Mouse (Mus musculus): ENCODE measurements around the gene Prim1. TPM values are rescaled to one million over a fixed set of nuclear protein-coding genes. Genes with fewer than 3 reads are reported as not detected.
"Not testable (repeated sequence)": the region's sequence is repeated elsewhere in the genome, so short reads cannot be mapped to it uniquely, and the experiment has no call there.

The Prim1 gene
- polyA plus RNA-seq, 1 experiment = 6.6 TPM

GRCm38 (mm10) chr10:128062221-128062989, 47.4 kb downstream of the Prim1 start:
- DNase-seq (ENCODE audit: low read depth, low spot score) = no peak
- WGBS = 85% methylated on average over 6 of the region's 6 CpGs

- WGBS = 63% methylated on average over 5 of the region's 5 CpGs
These were observed 51.1 kb downstream of the Prim1 start for GRCm38 (mm10) chr10:128066072-128066471.

GRCm38 (mm10) chr10:128069201-128069600, 54.2 kb downstream of the Prim1 start:
- no peak for DNase-seq (ENCODE audit: low read depth, low spot score)
- 89% methylated on average over 4 of the region's 4 CpGs for WGBS

More at GRCm38 (mm10) chr10:128066072-128066471, 51.1 kb downstream of the Prim1 start:
- no peak for DNase-seq (ENCODE audit: low read depth, low spot score)

- not testable (repeated sequence) for DNase-seq (ENCODE audit: low read depth, low spot score)
- 60% methylated on average over 2 of the region's 2 CpGs for WGBS
These were observed 55.5 kb downstream of the Prim1 start for GRCm38 (mm10) chr10:128070432-128070831.

- DNase-seq (ENCODE audit: low read depth, low spot score) = not testable (repeated sequence)
- 80% methylated on average over 5 of the region's 5 CpGs for WGBS
These were observed 63.3 kb downstream of the Prim1 start for GRCm38 (mm10) chr10:128078269-128078668.

Other genes starting within 250 kb of the Prim1 start
- 31.1 and 52.7 TPM in 2 replicates for gene Rdh9, start 238.8 kb upstream of the Prim1 start, polyA plus RNA-seq (2012; rRNA removed)
- 4.0 and 6.6 TPM in 2 replicates for gene Rdh16, start 214.0 kb upstream of the Prim1 start, polyA plus RNA-seq (2012; rRNA removed)
- not detected in 2 replicates for gene Rdh19, start 165.2 kb upstream of the Prim1 start, polyA plus RNA-seq (2012; rRNA removed)
- 0.68 and 2.2 TPM in 2 replicates for gene Rdh16f2, start 148.7 kb upstream of the Prim1 start, polyA plus RNA-seq (2012; rRNA removed)
- 4.1 and 38.5 TPM in 2 replicates for gene Rdh7, start 126.4 kb upstream of the Prim1 start, polyA plus RNA-seq (2012; rRNA removed)
- gene Sdr9c7, start 116.7 kb upstream of the Prim1 start, polyA plus RNA-seq (2012; rRNA removed) = 0.04 and 0.19 TPM in 2 replicates
- 3.7 and 60.7 TPM in 2 replicates for gene Hsd17b6, start 7.6 kb upstream of the Prim1 start, polyA plus RNA-seq (2012; rRNA removed)
- 170 and 205 TPM in 2 replicates for gene Naca, start 20.4 kb downstream of the Prim1 start, polyA plus RNA-seq (2012; rRNA removed)
- 23.0 and 23.4 TPM in 2 replicates for gene Ptges3, start 43.8 kb downstream of the Prim1 start, polyA plus RNA-seq (2012; rRNA removed)
- 3,352 and 4,281 TPM in 2 replicates for gene Atp5b, start 68.1 kb downstream of the Prim1 start, polyA plus RNA-seq (2012; rRNA removed)
- gene Baz2a, start 76.4 kb downstream of the Prim1 start, polyA plus RNA-seq (2012; rRNA removed) = 22.7 and 36.6 TPM in 2 replicates
- 33.1 and 43.2 TPM in 2 replicates for gene Rbms2, start 165.1 kb downstream of the Prim1 start, polyA plus RNA-seq (2012; rRNA removed)
- gene Gls2, start 179.3 kb downstream of the Prim1 start, polyA plus RNA-seq (2012; rRNA removed) = 2.0 and 3.3 TPM in 2 replicates
- gene Spryd4, start 196.6 kb downstream of the Prim1 start, polyA plus RNA-seq (2012; rRNA removed) = 17.7 and 20.9 TPM in 2 replicates
- gene Mip, start 210.7 kb downstream of the Prim1 start, polyA plus RNA-seq (2012; rRNA removed) = not detected in 2 replicates
- gene Timeless, start 216.9 kb downstream of the Prim1 start, polyA plus RNA-seq (2012; rRNA removed) = 5.7 TPM in 2 replicates
- 0.11 and 0.12 TPM in 2 replicates for gene Apon, start 238.9 kb downstream of the Prim1 start, polyA plus RNA-seq (2012; rRNA removed)